Mouse (Mus musculus) ES-Bruce4 (cell line): ENCODE data around the gene Nceh1.

Experiments used
- CTCF ChIP-seq: IDR thresholded peaks from one replicate; pipeline ENCODE4 v1.8.1; 2011; ENCODE audit warnings: low read depth, low read length
- POLR2A ChIP-seq: IDR thresholded peaks from one replicate; pipeline ENCODE4 v1.8.1; 2011; ENCODE audit warnings: low read length; ENCODE audit not compliant: insufficient read depth

DNA sequence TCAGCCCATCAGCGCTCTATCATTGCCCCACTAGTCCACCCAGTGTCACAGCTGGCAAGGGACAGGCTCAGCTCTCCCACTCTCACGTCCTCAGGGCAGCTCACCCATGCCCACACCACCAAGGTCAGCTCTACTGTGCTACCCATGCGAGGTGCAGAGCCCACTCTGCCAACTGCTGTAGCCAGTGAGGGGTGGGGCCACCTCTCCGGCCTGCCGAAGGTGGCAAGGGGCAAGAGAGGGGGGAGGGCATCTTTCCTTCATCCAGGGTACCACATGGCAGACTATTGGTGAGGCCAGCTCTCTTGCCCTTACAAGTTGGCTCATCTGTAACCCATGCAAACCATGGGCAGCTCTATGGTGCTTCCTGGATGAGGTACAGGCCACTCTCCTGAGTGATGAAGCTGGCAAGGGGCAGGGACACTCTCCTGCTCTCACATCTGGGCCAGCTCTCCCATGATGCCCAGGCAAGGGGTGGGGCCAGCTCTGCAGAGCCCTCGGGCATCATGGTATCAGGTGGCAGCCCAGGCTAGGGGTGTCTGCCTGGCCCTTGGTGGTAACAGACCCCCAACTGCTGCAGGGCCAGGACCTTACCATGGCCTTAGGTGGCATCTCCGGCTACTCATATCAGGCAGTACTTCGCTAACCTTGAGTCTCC lies 12.9 kb downstream of the Nceh1 start:
- no peak for TF ChIP-seq CTCF
- TF ChIP-seq POLR2A: no peak
